Mouse (Mus musculus): Measurements from ENCODE around the gene Saal1.

GRCm38 (mm10) chr7:46680732-46681131 lies 29.7 kb downstream of the Saal1 start:
- TF ChIP-seq CTCF (IDR thresholded peaks at IDR 0.05; ENCODE audit: low read depth, low read length) (no peak), POLR2A (IDR thresholded peaks at IDR 0.05; ENCODE audit: insufficient read depth, low read length) (no peak), EP300 (IDR thresholded peaks at IDR 0.05; ENCODE audit: insufficient read depth, low read depth, low read length) (no peak)

All from ES-Bruce4 (cell line).